Mouse (Mus musculus) liver, postnatal 0 days (tissue): ENCODE measurements around the gene Castor1. TPM values are rescaled to one million over a fixed set of nuclear protein-coding genes. Genes with fewer than 3 reads are reported as not detected.

Source experiments
- ATAC-seq: fragments of 200-750 bp; cut with Nextera tagmentation; 2 replicates; pipeline ENCODE4 v1.8.0; 2017; ENCODE audit warnings: mild to moderate bottlenecking, moderate library complexity
- DNase-seq: peaks from one replicate; pipeline ENCODE4 v3.0.0-alpha.2; 2016
- H3K27ac ChIP-seq: fragments of 300-500 bp; sonication (generic); 2 replicates; pipeline ENCODE4 v1.5.1; 2014; ENCODE audit warnings: antibody characterized with exemption, moderate library complexity, mild to moderate bottlenecking, low read depth
- H3K27me3 ChIP-seq: fragments of 300-500 bp; sonication (generic); 2 replicates; pipeline ENCODE4 v1.6.1; 2014; ENCODE audit warnings: low read length, control low read depth, mixed read lengths; ENCODE audit not compliant: insufficient read depth
- H3K36me3 ChIP-seq: fragments of 300-500 bp; sonication (generic); replicated peaks from 2 replicates; pipeline ENCODE4 v1.6.1; 2014; ENCODE audit warnings: mild to moderate bottlenecking, control low read depth, low read length, moderate library complexity, mixed read lengths; ENCODE audit not compliant: insufficient read depth
- H3K4me1 ChIP-seq: fragments of 300-500 bp; sonication (generic); 2 replicates; pipeline ENCODE4 v1.6.1; 2014; ENCODE audit warnings: antibody characterized with exemption, mild to moderate bottlenecking, control low read depth; ENCODE audit not compliant: insufficient read depth
- H3K4me2 ChIP-seq: fragments of 300-500 bp; sonication (generic); 2 replicates; pipeline ENCODE4 v1.6.1; 2014; ENCODE audit warnings: low read depth, mild to moderate bottlenecking, low read length, moderate library complexity, mixed read lengths
- H3K4me3 ChIP-seq: fragments of 300-500 bp; sonication (generic); 2 replicates; pipeline ENCODE4 v1.5.1; 2014; ENCODE audit warnings: low read depth, low read length
- H3K9ac ChIP-seq: fragments of 300-500 bp; sonication (generic); replicated peaks from 2 replicates; pipeline ENCODE4 v1.6.1; 2014; ENCODE audit warnings: mild to moderate bottlenecking, moderate library complexity
- H3K9me3 ChIP-seq: fragments of 300-500 bp; sonication (generic); 2 replicates; pipeline ENCODE4 v1.6.1; 2016; ENCODE audit warnings: mild to moderate bottlenecking, control low read depth, low read length, mixed read lengths
- CTCF ChIP-seq: sonication (generic); IDR thresholded peaks from 2 replicates; pipeline ENCODE4 v1.5.1; 2016; ENCODE audit warnings: antibody characterized with exemption, low read depth
- EP300 ChIP-seq: IDR thresholded peaks from 2 replicates; pipeline ENCODE4 v1.6.1; 2016; ENCODE audit warnings: antibody characterized with exemption, low read depth, mild to moderate bottlenecking
- WGBS: fragments of 180-500 bp; shearing (Covaris S2); extraction: QIAGEN DNeasy Blood & Tissue Kit; methylation state at CpG from one replicate; pipeline ENCODE4 v1.1.7; 2014; ENCODE audit not compliant: insufficient replicate concordance; 5-methylcytosine and 5-hydroxymethylcytosine counted together
- polyA plus RNA-seq: library from polyadenylated mRNA; unstranded; fragments of >200 nt; fragmentation: Nextera tagmentation; extraction: Ambion mirVana; gene quantifications from 2 replicates; pipeline ENCODE4 v1.2.1, GENCODE M21; 2015

The Castor1 gene
- polyA plus RNA-seq, 1 experiment from 2014 or later: 2.0 TPM

DNA sequence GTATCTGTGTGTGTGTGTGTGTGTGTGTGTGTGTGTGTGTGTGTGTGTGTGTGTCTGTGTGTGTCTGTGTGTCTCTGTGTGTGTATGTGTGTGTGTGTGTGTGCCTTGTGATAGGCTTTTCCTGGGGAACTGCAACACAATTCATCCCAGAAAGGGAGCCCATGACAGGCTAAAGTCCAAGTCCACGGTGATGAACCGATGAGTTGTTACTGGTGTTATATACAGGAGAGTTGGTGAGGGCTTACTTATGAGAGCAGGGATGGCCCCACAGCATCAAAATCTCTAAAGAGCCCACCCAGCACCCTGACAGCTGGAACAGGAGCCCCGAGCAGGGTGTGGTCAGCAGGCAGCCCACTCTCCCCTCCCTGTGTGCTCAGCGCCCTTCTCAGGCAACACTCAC, 23.2 kb downstream of the Castor1 start:
- Histone ChIP-seq H3K4me1 (peaks cover 14% of the 10 kb centered on the region), H3K27ac (no peak overlapping the region), H3K27me3 (no peaks in the 10 kb centered on the region), H3K36me3 (peaks cover 13% of the 10 kb centered on the region; the same call in 1 of the 2 replicates), H3K4me3 (no peak overlapping the region), H3K9ac (no peak overlapping the region), H3K9me3 (no peaks in the 10 kb centered on the region), H3K4me2 (no peak overlapping the region)
- DNase-seq: no peak
- no peak for ATAC-seq
- 57% methylated on average over 4 of the region's 4 CpGs for WGBS
- no peak for TF ChIP-seq EP300
- no peak for TF ChIP-seq CTCF

DNA sequence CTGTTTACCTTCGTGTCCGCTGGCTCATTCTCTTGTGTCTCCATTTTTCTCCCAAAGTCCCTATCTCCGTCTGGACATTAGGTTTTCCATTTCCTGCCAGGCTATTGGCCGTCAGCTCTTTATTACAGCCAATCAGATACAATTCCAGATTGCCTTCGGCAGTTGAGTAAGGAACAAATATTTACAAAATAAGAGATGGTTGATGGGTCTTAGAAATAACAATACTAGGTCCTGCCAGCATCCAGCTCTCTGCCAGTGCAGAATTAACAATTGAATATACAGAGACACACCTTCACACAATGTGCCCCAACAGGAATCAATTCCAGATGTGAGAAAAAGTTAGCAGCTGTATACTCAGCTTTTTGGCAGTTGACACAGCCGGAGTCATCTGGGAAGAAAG, 28.1 kb downstream of the Castor1 start:
- no peaks in the 10 kb centered on the region for H3K36me3 ChIP-seq
- 66% methylated on average over 6 of the region's 6 CpGs for WGBS

DNA sequence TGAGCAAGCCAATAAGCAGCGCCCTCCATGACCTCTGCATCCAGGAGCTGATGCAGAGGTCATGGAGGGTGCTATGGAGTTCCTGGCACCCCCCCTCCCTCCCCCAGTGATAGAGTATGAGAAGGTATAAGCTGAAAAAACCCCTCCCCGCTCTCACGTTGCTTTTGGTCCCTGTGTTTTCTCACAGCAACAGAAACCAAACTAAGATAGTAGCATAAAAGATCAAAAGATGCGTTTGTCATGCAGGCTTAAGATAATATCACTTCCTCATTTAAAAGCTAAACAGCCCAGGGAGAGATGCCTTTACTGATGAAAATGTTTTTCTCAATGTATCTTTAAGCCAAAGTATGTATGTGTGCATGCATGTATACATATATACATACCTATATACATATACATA, 28.6 kb downstream of the Castor1 start:
- TF ChIP-seq EP300 (no peak), CTCF (no peak)
- Histone ChIP-seq H3K4me2 (no peak overlapping the region), H3K27me3 (no peaks in the 10 kb centered on the region), H3K9me3 (no peaks in the 10 kb centered on the region), H3K9ac (no peak overlapping the region), H3K36me3 (no peaks in the 10 kb centered on the region), H3K4me3 (no peak overlapping the region), H3K27ac (no peak overlapping the region), H3K4me1 (peaks cover 13% of the 10 kb centered on the region; the same call in 1 of the 2 replicates)
- WGBS: 50% methylated on average over 4 of the region's 4 CpGs
- DNase-seq (no peak), ATAC-seq (no peak)

More for the DNA sequence above, 28.1 kb downstream of the Castor1 start:
- Histone ChIP-seq H3K9ac (no peak overlapping the region), H3K4me2 (no peak overlapping the region), H3K4me3 (no peak overlapping the region), H3K4me1 (peaks cover 9% of the 10 kb centered on the region; the same call in 1 of the 2 replicates), H3K27me3 (no peaks in the 10 kb centered on the region), H3K27ac (no peak overlapping the region), H3K9me3 (no peaks in the 10 kb centered on the region)
- no peak for DNase-seq
- ATAC-seq: no peak
- TF ChIP-seq CTCF: no peak
- no peak for TF ChIP-seq EP300

DNA sequence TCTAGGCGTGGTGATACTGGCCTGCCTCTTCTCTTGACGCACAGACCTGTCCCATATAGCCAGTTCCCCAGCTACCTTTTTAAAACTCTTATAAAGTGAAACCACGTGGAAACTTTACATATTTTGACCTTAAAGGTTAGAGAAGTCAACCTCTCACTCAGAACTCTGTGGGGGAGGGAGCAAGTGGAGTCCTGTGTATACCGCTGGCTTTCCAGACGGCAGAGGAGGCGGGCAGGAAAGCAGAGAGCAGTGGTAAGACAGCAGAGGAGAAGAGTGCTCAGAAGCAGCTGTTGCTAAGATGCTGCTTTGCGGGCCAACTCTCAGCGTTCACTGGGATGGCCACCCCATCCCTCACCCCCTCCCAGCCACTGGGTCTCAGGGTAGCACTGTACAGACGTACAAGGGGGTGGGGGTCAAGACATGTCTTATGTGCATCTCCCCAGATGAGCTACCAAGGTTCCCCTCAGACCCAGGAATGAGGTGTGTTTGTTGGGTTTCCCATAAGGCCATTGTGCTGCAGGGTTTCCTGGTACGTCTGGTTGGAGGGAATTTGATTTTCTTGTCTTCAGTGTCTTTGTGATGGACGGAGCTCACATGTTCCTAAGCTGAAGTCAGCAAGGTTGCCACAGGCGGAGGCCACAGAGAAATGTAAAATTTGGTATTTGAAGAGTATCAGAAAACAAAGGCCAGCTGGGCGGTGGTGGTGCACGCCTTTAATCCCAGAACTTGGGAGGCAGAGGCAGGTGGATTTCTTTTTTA, 29.4 kb downstream of the Castor1 start:
- Histone ChIP-seq H3K4me2 (no peak overlapping the region), H3K36me3 (no peaks in the 10 kb centered on the region), H3K4me3 (no peak overlapping the region), H3K27me3 (no peaks in the 10 kb centered on the region), H3K9ac (no peak overlapping the region), H3K27ac (no peak overlapping the region), H3K9me3 (no peaks in the 10 kb centered on the region), H3K4me1 (peaks cover 14% of the 10 kb centered on the region; the same call in 1 of the 2 replicates)
- DNase-seq (no peak), ATAC-seq (no peak)
- TF ChIP-seq EP300 (no peak), CTCF (no peak)
- 74% methylated on average over 14 of the region's 14 CpGs for WGBS

DNA sequence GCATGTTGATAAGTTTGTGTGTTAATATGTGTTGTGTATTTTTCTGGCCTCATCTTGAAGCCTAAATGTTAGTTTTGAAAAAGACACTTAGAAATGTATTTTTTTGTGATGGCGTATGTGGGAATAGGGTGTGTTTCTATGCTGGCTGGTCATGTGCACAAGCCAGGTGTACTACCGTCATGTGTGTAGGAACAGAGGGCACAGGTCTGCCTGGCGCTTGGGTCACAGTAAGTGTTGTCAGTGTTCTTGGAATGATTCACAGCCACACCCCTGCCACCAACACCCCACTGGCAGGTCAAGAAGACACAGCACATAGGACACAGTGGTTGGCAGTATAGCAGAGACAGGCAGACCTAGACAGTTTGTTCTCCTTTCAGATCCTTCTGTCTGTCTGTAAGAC, 31.1 kb downstream of the Castor1 start:
- WGBS: 83% methylated on average over 3 of the region's 3 CpGs
- Histone ChIP-seq H3K27ac (no peak overlapping the region), H3K9me3 (no peaks in the 10 kb centered on the region), H3K4me2 (no peak overlapping the region), H3K4me1 (peaks cover 14% of the 10 kb centered on the region; the same call in 1 of the 2 replicates), H3K36me3 (no peaks in the 10 kb centered on the region), H3K27me3 (no peaks in the 10 kb centered on the region), H3K4me3 (no peak overlapping the region), H3K9ac (no peak overlapping the region)
- TF ChIP-seq CTCF: no peak
- no peak for TF ChIP-seq EP300
- no peak for ATAC-seq
- no peak for DNase-seq

DNA sequence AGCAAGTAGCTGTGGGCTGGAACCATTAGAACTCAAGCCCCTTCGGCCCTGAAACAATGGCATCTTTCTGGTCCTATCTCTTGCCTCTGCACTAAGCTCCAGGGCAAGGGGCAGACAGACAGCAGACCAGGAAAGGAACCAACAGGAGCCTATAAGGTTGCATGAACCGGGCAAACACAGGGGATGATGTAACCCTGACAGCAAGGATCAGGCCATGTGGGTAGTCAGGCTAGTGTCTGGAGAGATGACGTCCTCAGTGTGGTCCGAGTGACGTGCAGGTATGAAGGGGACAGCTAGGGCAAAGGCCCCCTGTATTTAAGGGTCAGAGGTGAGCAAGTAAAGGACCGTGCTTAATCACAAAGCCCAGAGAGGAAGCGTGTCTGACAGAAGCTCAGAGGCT, 32.3 kb downstream of the Castor1 start:
- 41% methylated on average over 7 of the region's 7 CpGs for WGBS
- Histone ChIP-seq H3K9ac (no peak overlapping the region), H3K36me3 (no peaks in the 10 kb centered on the region), H3K4me1 (peaks cover 13% of the 10 kb centered on the region; the same call in 1 of the 2 replicates), H3K27ac (peak overlapping the region; percentile 41), H3K4me2 (no peak overlapping the region), H3K27me3 (no peaks in the 10 kb centered on the region), H3K4me3 (no peak overlapping the region), H3K9me3 (no peaks in the 10 kb centered on the region)
- DNase-seq (no peak), ATAC-seq (peak; percentile 94)
- no peak for TF ChIP-seq CTCF
- TF ChIP-seq EP300: no peak
